ENCODE assay signal across 8 mouse cellular contexts in genomic region chr11:88054589-88054988, GRCm38 (mm10). TPM values are rescaled to one million over a fixed set of nuclear protein-coding genes. Genes with fewer than 3 reads are reported as not detected.
DNase-seq lines count a peak whose midpoint lies in the region; ATAC-seq lines count a peak whose summit lies in the region.

No protein-coding gene starts in this region.

- DNase-seq in frontal cortex, postnatal 10 days (ENCODE audit: low spot score in 2 of 2) = no peak
- DNase-seq in right cerebral cortex, postnatal 14 days = peak; percentile 36
- DNase-seq in right cerebral cortex, adult 18-20 months = no peak
- DNase-seq in c-Kit-positive CD71-positive TER-119-positive erythroid progenitor cells, embryonic 14.5 days (ENCODE audit: low spot score) = peak; percentile 62
- DNase-seq in lung, postnatal 14 days = peak; percentile 66
- peak; percentile 74 for DNase-seq in thymus, postnatal 14 days

- no peaks in the 10 kb centered on the region for H3K27me3 ChIP-seq in intestine, embryonic 16.5 days (replicated peaks; ENCODE audit: control insufficient read depth, insufficient read depth, low read length)

- H3K4me2 ChIP-seq in intestine, embryonic 16.5 days (ENCODE audit: low read depth, low read length) = no peak overlapping the region

- peak; percentile 20; the same call in 1 of the 2 replicates for ATAC-seq in frontal cortex, adult (ENCODE audit: low TSS enrichment)
- 0 out of 2 replicates have a peak, but pooled peaks have one; percentile 22 for ATAC-seq in intestine, embryonic 16.5 days

- peaks cover 10% of the 10 kb centered on the region for H3K4me1 ChIP-seq in intestine, embryonic 16.5 days (ENCODE audit: control insufficient read depth, insufficient read depth, low read length)

- H3K4me3 ChIP-seq in intestine, embryonic 16.5 days (ENCODE audit: low read length) = no peak overlapping the region

- no peak overlapping the region for H3K27ac ChIP-seq in intestine, embryonic 16.5 days (ENCODE audit: low read length)

- 74% methylated on average over 1 of the region's 1 CpGs for WGBS in intestine, embryonic 16.5 days

- H3K36me3 ChIP-seq in intestine, embryonic 16.5 days (ENCODE audit: control insufficient read depth, insufficient read depth, low read length) = 0 out of 2 replicates have a peak, but pooled peaks cover 2% of the 10 kb centered on the region

- H3K9me3 ChIP-seq in intestine, embryonic 16.5 days (ENCODE audit: control insufficient read depth, low read length) = no peaks in the 10 kb centered on the region

- no peak overlapping the region for H3K9ac ChIP-seq in intestine, embryonic 16.5 days (ENCODE audit: low read depth, low read length)

RNA-seq across cellular contexts. Expression of gene Srsf1, which starts 7.4 kb away (rescaled TPM):
- 169 and 170 TPM in 2 replicates for polyA plus RNA-seq in intestine, embryonic 16.5 days (2015; fragmentation: Nextera tagmentation; extraction: Ambion mirVana)

RNA-seq across cellular contexts. Expression of gene Vezf1, which starts 13.5 kb away (rescaled TPM):
- polyA plus RNA-seq in intestine, embryonic 16.5 days (2015; fragmentation: Nextera tagmentation; extraction: Ambion mirVana) = 23.3 and 24.1 TPM in 2 replicates

RNA-seq across cellular contexts. Expression of gene Cuedc1, which starts 43.3 kb away (rescaled TPM):
- polyA plus RNA-seq in intestine, embryonic 16.5 days (2015; fragmentation: Nextera tagmentation; extraction: Ambion mirVana) = 8.0 and 8.5 TPM in 2 replicates

Comparison
In these comparisons a context has a peak if more than half of its experiments do, and no peak if none do; other contexts are left out.
1. DNase-seq: peak in right cerebral cortex, postnatal 14 days (single experiment), c-Kit-positive CD71-positive TER-119-positive erythroid progenitor cells, embryonic 14.5 days (single experiment), lung, postnatal 14 days (single experiment) and thymus, postnatal 14 days (single experiment); none in frontal cortex, postnatal 10 days (0 of 2) and right cerebral cortex, adult 18-20 months (single experiment).